Mouse (Mus musculus) megakaryocyte, embryonic 14.5 days (primary cell): ENCODE data around the gene Cdcp2.

ENCODE experiments used
- FLI1 ChIP-seq: IDR thresholded peaks from 2 replicates; pipeline ENCODE4 v1.6.1; 2012; ENCODE audit warnings: low read length, inconsistent platforms, mixed read lengths
- GATA1 ChIP-seq: IDR thresholded peaks from 3 replicates; pipeline ENCODE4 v1.6.1; 2012; ENCODE audit warnings: mixed read lengths, low read length, inconsistent platforms, borderline replicate concordance

GRCm38 (mm10) chr4:107129373-107129772 is 32.7 kb downstream of the Cdcp2 start:
- TF ChIP-seq GATA1: no peak
- TF ChIP-seq FLI1: no peak
